In genomic region chr7:139303280-139304011, GRCm38 (mm10) we compare ENCODE assay signal across 8 mouse cellular contexts. TPM values are rescaled to one million over a fixed set of nuclear protein-coding genes. Genes with fewer than 3 reads are reported as not detected.
A peak's percentile ranks its signal among the peaks of the same experiment; 100 is the strongest.
DNase-seq lines count a peak whose midpoint lies in the region; ATAC-seq and TF ChIP-seq lines count a peak whose summit lies in the region.

No protein-coding gene starts in this region.

- peaks cover 15% of the 10 kb centered on the region for H3K27me3 ChIP-seq in hindbrain, embryonic 12.5 days
- H3K27me3 ChIP-seq in lung, postnatal 0 days (replicated peaks; ENCODE audit: insufficient read depth, low read length): no peaks in the 10 kb centered on the region

- no peaks in the 10 kb centered on the region for H3K4me1 ChIP-seq in hindbrain, embryonic 12.5 days
- 0 out of 2 replicates have a peak, but pooled peaks cover 2% of the 10 kb centered on the region for H3K4me1 ChIP-seq in lung, postnatal 0 days (ENCODE audit: insufficient read depth, low read depth, low read length)

- no peak overlapping the region for H3K4me2 ChIP-seq in hindbrain, embryonic 12.5 days (replicated peaks)
- H3K4me2 ChIP-seq in lung, postnatal 0 days (replicated peaks; ENCODE audit: low read depth, low read length): no peak overlapping the region

- no peaks in the 10 kb centered on the region for H3K36me3 ChIP-seq in hindbrain, embryonic 12.5 days
- no peaks in the 10 kb centered on the region for H3K36me3 ChIP-seq in lung, postnatal 0 days (ENCODE audit: insufficient read depth, low read length)

- TF ChIP-seq CTCF in lung, postnatal 0 days (IDR thresholded peaks at IDR 0.05): peak; percentile 99

- no peak for TF ChIP-seq EP300 in lung, postnatal 0 days (IDR thresholded peaks at IDR 0.05)

- H3K9me3 ChIP-seq in hindbrain, embryonic 12.5 days (replicated peaks): no peaks in the 10 kb centered on the region
- H3K9me3 ChIP-seq in lung, postnatal 0 days (ENCODE audit: low read length): no peaks in the 10 kb centered on the region

- peak; percentile 65 for DNase-seq in Muller cell, postnatal 12 days (ENCODE audit: inconsistent ontology term)
- peak; percentile 93 for DNase-seq in cerebellum, adult 8-10 months
- DNase-seq in frontal cortex, postnatal 14 days (ENCODE audit: low spot score in 2 of 2): peak; percentile 62 to 85
- DNase-seq in layer of hippocampus, adult 9-11 months: peak; percentile 85
- peak; percentile 86 for DNase-seq in lung, postnatal 0 days (ENCODE audit: low spot score)
- peak; percentile 83 for DNase-seq in retina, postnatal 1 day
- peak; percentile 68 to 88 for DNase-seq in urinary bladder, adult 18-20 months (ENCODE audit: low spot score in 2 of 2)

- H3K27ac ChIP-seq in hindbrain, embryonic 12.5 days: no peak overlapping the region
- H3K27ac ChIP-seq in lung, postnatal 0 days (ENCODE audit: low read length): no peak overlapping the region

- H3K9ac ChIP-seq in hindbrain, embryonic 12.5 days: no peak overlapping the region
- H3K9ac ChIP-seq in lung, postnatal 0 days (replicated peaks; ENCODE audit: low read depth): no peak overlapping the region

- WGBS in hindbrain, embryonic 12.5 days: 43% methylated on average over 6 of the region's 6 CpGs
- 32% methylated on average over 6 of the region's 6 CpGs for WGBS in lung, postnatal 0 days

- ATAC-seq in hindbrain, embryonic 12.5 days (ENCODE audit: low FRiP score): peak; percentile 78
- peak; percentile 72 for ATAC-seq in lung, postnatal 0 days

- no peak overlapping the region for H3K4me3 ChIP-seq in hindbrain, embryonic 12.5 days
- H3K4me3 ChIP-seq in lung, postnatal 0 days (ENCODE audit: low read depth, low read length): no peak overlapping the region

RNA-seq across cellular contexts. Expression of gene Pwwp2b, which starts 55.2 kb away (rescaled TPM):
- 4.3 and 5.1 TPM in 2 replicates for polyA plus RNA-seq in hindbrain, embryonic 12.5 days (2016; fragmentation: Nextera tagmentation; extraction: Ambion mirVana)
- 23.6 and 27.5 TPM in 2 replicates for polyA plus RNA-seq in lung, postnatal 0 days (2015; fragmentation: Nextera tagmentation; extraction: Ambion mirVana)
